Mouse (Mus musculus): Measurements from ENCODE around the gene Stbd1.

The Stbd1 gene

DNA sequence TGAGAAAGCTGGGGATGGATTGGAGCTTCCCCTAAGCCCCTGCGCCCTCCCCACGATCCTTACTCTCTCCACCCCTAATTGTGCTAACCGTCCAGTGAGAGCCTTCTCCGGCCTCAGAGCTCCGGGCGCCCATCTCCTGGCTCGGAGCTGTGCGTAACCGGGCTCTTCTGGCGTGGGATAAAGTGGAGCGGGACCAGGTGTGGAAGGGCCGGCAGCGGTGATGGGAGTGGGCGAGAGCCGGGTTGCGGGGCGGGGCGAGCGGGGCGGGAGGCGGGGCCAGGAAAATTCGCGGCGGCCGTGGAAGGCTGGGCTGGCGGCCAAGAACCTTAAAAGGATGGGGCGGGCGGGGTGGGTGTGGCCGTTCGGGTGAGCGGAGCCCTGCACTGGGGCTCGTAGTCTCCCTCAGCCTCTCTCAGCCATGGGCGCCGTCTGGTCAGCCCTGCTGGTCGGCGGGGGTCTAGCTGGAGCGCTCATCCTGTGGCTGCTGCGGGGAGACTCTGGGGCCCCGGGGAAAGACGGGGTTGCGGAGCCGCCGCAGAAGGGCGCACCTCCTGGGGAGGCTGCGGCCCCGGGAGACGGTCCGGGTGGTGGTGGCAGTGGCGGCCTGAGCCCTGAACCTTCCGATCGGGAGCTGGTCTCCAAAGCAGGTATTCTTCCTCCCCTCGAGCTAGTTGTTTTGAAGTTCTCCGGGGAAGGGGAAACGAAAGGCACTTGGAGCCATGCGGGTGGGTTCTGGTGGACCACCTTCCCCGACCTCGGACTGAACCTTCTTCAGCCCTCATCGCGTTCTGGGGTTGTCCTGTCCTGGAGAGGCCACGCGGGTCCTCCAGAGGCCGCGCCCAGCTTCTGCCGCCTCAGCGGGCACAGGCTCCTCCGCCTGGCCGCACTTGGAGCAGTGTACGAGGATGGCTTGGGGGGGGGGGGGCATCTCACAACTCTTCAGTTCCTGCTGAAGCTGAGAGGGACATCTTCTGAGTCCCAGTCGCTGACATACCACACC is at the start of gene Stbd1:
Gene Stbd1, plus strand, starts transcription at position 351 of the 1,000 bp plus-strand sequence.
- DNase-seq (ENCODE audit: low spot score) = peak; percentile 80

DNA sequence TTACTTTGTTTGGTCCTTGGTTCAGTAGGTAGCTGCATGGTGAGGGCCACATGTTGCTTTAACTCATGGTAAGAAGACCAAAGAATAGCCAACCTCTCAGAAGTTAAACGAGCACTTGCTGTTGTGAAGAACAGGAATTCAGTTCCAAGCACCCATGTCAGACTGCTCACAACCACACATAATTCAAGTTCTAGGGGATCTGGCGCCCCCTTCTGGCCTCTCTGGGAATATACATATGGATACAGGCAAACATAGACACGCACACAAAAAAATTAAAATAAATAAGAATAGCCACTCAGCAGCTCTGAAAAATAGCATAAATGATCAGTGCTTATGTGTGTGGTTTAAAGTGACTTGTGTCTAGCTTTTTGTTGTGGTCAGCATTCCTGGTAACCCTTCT is 48.9 kb upstream of the Stbd1 start:
- no peak for DNase-seq (ENCODE audit: low spot score)

DNA sequence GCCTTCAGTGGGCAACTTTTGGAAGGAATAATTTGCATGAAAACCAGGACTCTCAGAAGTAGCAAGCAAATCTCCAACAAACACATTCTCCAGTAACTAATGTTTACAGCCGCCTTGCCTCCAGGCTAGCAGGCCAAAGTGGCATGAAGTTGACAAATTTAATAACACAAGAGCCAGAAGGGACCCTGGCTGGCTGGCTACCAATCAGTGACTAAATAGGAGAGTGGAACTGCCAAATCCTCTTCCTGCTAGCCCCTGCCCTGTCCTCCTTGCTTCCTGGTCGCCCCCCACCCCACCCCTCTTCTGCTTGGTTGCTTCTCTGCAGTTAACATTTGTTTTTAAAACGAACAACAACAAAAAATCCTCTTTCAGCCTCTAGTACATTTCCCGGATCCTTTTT is 48.4 kb upstream of the Stbd1 start:
- no peak for DNase-seq (ENCODE audit: low spot score)

DNA sequence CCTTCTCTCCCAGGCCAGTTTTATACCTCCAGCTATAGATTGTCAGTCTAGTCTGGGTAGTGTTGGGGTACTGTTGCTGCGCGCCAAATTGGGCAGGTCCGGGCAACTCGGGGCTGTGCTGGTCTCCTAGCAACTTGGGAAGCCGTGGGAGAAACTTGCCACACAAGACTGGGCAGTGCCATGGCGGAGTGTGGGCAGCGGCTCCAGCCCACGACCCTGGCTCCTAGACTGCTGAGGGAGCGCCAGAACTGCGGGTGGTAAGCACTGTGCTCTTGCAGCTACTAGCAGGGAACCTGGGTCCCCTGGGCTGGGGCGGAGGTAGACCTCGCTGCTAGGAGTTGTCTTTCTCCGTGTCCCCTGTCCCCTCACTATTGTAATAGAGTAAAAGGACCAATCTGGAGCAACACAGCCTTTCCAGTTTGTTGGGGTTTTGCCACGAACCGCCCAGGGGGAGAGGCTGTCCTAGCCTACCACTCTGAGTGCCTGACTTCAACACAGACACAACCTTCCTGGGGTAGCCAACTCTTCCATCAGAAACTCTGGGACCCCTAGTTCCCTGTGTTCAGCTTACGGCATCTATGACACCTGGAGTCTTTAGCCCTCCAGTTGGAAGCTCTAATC is 47.8 kb upstream of the Stbd1 start, which contains the start of gene Fam47e:
Gene Fam47e, plus strand, starts transcription at position 179 of the 621 bp plus-strand sequence.
- no peak for DNase-seq (ENCODE audit: low spot score)

DNA sequence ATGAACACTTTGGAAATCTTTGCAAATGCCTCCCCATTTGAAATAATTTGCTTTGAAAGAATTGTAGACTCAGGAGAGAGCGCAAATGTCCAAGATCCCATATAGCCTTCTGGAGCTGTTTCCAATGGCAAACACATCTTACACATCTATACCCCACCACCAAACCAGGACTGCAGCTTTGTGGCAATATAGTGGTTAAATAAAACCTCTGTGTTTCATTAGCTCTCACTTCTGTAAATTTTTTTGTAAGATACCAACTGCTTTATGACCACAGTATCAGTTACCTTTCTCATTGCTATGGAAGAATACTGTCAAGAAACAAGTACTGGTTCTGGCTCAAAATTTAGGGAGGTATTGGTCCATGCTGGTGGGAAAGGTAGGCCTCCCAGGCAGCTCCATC is 46.9 kb upstream of the Stbd1 start:
- no peak for DNase-seq (ENCODE audit: low spot score)

DNA sequence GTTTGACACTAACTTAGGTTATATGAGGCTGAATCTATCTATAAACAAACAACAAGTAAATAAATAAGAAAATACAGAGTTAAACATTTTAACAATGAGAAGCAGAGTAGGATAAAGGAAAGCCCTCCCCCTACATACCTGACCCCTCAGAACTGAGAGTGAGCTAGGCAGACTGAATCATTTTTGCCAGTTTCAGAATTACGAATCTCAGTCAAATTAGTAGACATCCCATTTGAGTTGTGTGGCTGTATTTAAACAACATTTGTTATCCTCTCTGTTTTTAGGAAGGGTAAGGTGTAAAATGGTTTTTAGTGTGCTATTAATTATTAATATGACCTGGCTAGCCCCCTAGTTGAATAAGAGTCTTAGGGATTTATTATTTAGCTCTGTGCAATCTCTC is 45.3 kb upstream of the Stbd1 start:
- no peak for DNase-seq (ENCODE audit: low spot score)

DNA sequence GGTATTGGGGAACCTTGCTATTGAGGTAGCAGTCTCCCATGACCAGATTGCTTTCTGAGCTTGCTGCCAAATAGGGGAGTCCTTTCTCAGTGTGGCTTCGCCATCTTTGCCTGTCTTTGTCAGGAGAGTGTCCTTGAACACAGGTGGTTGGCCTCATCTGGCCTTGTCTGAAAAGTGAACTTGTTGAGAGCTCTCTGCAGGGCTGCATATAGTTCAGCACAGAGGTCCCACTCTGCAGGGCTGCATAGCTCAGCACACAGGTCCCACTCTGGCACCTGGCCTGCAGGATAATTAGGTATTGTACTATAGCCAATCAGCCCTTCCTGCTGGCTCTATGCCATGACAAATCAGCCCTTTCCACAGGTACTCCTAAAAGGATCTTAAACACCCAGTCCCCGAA is 42.6 kb upstream of the Stbd1 start:
- DNase-seq (ENCODE audit: low spot score) = no peak

DNA sequence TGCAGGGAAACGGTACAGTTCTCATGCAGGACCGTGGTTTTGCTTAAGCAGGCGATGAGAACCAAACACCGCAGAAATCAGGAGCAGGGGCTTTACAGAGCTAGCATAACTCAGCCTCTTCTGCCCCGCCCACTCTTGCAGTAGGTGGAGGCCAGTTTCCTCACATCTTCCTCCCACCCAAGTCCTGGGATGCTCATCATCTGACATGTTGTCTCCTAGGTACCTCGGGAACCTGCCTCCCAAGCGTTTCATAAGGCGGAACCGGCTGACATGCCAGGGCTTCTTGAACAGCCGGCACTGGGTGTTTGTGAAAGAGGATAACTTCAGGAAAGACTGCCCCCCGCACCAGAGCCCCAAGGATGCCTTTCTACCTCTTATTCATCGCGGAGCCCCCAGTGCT is 40.8 kb upstream of the Stbd1 start:
- no peak for DNase-seq (ENCODE audit: low spot score)

DNA sequence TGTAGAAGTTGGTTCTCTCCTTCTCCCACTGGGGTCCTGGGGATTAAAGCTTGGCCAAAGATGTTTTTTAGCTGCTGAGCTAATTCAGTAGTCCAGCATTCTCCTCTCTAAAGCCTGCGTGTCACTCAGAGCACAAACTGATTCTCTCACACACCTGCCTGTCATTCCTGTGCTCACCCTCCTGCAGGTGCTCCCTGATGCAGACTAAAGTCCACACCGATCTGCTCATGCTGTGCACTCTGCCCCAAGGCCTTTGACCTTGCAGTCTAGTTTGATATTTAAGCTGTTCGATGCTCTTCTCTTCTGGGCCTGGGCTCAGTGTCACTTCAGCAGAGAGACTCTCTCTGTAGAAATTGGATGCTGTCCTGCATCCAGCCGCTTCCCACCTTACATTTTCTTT is 31.6 kb upstream of the Stbd1 start:
- DNase-seq (ENCODE audit: low spot score) = no peak

DNA sequence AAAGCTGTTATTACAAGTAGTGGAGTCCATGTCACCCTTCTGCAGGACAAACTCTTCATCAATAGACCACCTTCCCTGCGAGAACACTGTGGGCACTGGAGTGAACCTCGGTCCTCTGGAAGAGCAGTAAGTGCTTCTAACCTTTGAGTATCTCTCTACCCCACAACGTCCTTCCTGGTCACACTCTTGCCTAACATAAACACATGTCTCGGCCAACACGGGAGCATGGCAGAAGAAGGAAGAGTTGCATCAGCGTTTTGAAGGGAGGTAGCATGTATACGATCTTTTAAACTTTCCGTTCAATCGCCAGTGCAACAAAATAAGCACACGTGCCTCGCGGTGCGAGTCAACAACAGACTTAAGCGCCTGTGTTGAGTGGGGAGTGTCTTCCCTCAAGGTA is 23.3 kb upstream of the Stbd1 start:
- DNase-seq (ENCODE audit: low spot score) = no peak

DNA sequence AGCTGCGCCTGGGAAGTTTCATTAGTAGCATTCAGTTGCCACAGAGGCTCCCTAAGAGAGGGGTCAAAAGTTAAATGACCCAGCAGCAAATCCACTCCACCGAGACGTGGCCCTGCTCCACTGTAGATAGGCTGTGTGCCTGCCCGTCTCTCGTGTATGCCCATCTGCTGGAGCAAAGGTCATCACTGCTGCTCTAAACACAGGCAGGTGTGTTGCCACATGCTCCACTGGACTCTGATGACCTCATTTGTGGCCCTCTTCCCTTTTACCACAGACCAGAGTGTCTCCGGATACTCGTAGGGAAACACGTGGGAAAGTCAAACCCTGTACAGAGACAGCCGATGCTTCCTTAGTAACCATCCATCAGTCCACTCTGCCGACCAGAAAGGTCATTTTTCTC is 16.9 kb upstream of the Stbd1 start:
- peak; percentile 20 for DNase-seq (ENCODE audit: low spot score)

DNA sequence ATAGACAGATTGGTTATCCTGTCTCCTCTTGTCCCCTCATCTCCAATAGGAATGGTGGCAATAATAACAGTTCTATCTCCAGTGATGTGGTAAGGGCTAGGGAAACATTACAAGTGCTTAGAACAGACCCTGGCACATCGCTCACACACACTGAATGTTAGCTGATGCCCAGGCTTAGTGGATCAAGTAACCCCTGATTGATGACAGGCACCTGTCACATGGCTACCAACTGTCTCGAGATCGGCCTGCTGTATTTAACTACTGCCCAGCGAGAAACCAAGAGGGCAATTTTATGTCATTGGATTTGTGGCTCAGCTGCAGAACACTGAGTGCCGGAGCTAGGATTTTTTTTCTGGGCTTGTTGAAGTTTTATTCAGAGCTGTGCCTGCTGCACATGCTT is 7.8 kb upstream of the Stbd1 start:
- no peak for DNase-seq (ENCODE audit: low spot score)

DNA sequence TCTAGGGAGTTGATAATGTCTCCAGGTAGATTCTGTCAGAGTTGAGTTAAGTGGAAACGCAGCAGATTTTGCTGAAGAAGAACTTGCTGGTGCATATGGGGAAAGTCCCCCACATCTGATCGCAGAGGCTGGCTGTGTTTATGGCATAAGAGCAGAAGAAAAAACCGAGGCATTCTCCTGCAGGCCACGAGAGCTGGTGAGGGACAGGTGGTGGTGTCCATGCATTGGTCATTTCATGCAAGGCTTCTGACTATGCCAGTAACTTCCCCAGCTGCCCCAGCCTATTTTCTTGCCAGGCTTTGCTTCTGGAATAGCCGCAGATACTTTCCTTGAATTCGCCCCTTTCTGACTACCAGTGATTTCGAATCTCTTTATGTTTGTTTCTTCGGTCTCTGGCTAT is 6.0 kb upstream of the Stbd1 start:
- no peak for DNase-seq (ENCODE audit: low spot score)

DNA sequence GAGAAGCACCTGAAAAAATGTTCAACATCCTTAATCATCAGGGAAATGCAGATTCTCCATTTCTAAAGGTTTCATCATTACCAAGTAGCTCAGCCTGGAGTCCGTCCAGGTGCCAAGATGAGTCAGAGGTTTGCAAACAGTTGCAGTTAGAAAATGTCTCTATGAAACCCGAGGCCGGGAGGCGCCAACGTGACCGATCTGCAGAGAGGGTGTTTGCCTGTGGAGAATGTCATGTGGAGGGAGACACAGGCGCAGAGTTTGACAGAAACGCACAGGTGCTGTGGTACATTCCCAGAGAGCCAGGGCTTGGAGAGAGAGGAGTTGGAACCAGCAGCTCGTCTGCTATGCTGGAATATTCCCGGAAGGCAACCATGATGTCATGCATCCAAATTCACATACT is 3.8 kb upstream of the Stbd1 start:
- DNase-seq (ENCODE audit: low spot score) = no peak

DNA sequence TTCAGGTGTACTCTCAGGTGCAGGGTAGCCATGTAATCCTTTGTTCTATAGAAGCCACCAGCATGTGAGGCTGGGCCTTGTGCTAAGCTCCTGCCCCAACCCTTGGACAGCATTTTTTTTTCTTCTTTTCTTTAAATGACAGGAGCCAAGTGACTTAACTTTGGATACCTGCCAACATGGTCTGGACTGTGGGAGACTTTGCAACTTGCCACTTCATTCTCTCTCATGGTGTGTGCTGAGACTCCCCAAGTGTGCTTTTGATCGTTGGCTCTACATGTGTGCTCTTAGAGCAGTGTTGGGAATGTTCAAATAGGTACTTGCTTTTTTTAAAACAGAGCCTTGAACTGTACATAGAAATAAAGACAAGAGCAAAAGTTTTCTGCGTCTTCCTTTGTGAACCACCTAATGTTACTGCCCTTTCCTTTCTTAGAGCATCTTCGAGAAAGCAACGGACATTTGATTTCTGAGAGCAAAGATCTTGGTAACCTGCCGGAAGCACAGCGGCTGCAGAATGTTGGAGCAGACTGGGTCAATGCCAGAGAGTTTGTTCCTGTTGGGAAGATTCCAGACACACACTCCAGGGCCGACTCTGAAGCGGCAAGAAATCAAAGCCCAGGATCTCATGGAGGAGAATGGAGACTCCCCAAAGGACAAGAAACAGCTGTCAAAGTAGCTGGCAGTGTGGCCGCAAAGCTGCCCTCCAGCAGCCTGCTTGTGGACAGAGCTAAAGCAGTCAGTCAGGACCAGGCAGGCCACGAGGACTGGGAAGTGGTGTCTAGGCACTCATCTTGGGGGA is 1.8 kb downstream of the Stbd1 start:
- DNase-seq (ENCODE audit: low spot score) = no peak

DNA sequence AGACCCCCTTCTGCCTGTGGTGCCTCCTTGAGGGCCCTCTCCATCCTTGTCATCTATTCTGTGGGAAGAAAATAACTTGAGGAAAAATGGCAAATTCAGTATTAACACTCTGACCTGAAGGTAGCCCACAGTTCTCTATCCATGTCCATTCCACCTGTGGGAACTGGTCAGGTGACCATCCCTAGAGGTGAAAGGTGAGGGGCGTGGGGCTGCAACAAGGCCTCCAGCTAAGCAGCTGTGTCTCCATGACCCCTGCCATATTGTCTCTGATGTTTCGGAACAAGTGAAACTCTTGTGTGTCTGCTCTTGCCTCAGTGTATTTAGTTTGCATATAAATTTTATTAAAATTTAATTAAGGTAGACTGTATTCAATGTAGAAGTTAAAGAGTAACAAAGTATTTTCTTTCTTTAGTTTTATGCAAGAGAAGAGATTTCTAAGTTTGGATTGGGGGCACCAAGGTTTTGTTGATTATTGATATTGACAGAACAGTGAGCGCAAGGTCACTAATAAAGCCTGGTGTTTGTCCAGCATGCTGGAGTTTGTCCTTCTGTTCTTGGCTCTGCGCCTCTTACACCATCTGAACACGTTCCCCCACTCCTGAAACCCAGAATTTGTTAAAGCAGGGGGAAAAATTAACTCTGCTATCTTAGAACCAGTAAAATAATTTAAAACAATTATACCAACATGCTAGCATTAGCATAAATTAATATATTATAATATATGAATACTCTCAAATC is 4.8 kb downstream of the Stbd1 start:
- DNase-seq (ENCODE audit: low spot score) = no peak

DNA sequence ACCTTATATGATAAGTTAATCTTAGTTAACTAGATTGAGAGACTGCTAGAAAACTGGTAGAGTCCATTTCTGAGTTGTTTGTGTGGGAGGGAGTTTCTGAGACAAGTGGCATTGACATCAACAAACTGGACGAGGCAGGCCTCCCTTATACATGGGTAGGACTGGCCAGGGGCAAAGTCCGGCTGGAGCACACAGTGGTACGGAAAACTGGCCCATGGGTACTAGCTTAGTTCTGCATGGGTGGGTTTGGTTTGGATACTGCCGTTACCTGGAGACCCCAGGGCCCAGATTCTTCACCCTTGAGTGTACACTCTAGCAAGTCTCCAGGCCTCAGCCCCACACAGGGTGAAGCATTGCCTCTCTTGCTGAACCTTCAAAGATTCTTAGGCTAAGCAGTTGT is 9.9 kb downstream of the Stbd1 start:
- no peak for DNase-seq (ENCODE audit: low spot score)

DNA sequence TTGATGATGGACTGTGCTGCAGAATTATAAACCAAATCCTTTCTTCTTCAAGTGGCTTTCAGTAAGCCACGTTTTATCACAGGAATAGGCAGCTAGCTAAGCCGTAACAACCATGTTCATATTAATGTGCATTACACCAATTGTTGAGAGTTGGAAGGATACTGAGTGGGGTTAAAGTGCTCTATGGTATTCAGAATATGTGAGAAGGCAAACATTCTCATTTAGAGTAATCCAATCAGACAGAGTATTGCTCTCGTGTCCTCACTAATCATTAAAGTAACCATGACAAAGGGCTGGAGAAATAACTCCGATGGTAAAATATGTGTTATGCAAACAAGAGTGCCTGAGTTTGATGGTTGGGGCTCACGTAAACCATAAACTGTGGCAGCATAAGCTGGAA is 19.0 kb downstream of the Stbd1 start:
- DNase-seq (ENCODE audit: low spot score) = no peak

DNA sequence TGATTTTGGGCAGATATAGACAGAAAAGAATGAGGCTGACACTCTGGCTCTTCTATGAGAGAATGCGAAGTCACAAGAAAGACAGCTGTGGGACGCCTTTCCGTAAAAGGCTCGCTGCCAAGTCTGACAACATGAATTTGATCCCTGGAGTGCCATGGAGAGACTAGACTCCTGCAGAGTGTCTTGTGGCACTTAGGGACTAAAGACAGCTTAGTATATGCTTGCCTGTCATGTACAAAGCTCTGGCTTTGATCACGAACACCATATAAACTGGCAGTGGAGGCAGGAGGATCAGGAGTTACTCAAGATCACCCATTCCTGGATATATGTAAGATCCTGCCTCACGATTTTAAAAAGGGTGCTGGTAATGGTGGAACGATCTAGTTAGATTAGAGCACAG is 25.1 kb downstream of the Stbd1 start:
- DNase-seq (ENCODE audit: low spot score) = peak; percentile 35

DNA sequence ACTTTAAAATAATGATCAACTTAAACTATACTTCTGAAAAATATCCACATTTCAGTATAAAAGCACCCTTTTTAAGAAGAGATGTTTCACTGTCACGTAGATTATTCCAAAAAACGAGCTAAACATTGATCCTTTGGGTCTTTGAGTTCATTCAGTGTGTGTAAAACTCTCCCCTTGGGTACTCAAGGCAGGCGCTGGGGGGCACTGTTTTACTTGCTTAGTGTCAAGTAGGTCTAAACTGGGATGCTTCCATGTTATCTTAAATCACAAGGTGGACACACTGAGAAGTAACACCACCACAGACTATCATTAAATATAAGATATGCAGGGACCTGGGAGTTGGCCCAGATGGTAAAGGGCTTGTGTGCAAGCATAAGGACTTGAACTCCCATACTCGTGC is 30.7 kb downstream of the Stbd1 start:
- DNase-seq (ENCODE audit: low spot score) = peak; percentile 27

DNA sequence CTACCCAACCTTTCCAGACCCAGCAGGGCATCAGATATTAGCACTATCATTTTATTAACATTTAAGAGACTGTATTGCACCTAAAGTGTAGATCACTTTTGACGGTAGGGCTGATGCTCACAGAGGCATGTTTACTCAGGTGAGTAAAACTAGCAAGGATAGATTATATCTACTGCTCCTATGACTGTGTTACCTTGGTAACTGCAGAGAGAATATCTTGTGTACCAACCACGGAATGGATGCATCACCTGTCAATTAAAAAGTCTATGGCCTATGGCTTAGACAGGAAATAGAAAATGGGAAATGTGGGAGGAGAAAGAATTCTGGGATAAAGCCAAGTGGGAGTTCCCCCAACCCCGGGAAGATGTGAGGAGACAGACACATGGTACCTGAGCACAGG is 32.1 kb downstream of the Stbd1 start:
- DNase-seq (ENCODE audit: low spot score) = no peak

DNA sequence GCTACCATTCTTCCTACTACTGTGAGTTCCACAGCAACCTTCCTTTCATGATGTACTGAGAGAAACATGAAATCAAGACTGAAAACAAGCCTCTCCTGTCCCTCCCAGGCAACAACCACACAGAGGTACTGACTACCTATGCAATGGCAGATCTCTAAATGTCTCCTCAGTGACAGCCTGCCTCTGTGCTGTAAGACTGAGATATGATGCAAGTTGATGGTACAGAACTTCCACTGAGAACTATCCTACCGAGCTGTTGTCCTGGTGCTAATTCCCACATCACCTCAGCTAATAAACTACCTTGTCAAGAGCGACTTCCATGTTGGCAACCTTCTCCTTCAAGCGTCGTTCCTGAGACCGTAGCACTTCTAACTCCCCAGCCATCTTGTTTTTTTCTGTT is 33.0 kb downstream of the Stbd1 start:
- no peak for DNase-seq (ENCODE audit: low spot score)

Measured in embryo, embryonic 10 days (tissue).